Mouse (Mus musculus): Measurements from ENCODE around the gene Aknad1. TPM values are rescaled to one million over a fixed set of nuclear protein-coding genes. Genes with fewer than 3 reads are reported as not detected.

Aknad1 gene
- total RNA-seq, 4 experiments from 2014 or later = not detected

DNA sequence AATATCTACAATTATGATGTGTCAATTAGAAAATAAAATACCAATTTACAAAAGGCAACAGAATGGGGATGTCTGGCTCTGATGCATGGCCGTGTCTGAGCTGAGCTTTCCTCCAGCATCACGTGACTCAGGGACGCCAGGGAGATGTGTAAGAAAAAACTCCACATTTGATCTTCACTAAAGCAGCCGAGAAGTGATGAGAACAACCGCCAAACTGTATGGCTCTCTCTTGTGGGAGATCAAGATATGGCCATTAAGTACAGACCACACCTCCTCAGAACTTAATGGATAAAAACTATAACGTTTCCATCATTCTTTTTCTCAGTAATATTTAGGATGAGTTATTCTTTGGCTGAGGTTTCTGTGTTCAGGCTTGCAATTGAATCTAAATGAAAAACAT lies 11.6 kb downstream of the Aknad1 start:
- no peak for DNase-seq (ENCODE audit: low spot score in 2 of 2)

DNA sequence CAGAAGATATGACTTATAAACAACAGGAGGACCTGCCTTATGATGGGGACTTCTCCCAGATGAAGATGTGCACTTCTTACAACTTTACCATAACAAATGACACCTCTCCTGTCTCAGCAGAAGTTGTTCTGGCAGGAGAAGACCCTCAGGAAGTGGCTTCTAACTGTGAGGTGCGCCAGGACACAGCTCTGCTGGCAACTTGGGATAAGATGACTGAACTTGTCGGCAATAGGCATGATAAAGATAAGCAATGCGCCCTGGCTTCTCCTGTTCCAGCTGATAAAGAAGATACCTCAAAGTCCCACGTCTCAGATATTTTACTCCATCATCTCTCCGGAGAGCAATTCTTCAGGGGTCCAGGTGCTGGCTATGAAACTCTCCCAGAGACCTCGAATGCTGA lies 12.2 kb downstream of the Aknad1 start:
- no peak for DNase-seq (ENCODE audit: low spot score in 2 of 2)

DNA sequence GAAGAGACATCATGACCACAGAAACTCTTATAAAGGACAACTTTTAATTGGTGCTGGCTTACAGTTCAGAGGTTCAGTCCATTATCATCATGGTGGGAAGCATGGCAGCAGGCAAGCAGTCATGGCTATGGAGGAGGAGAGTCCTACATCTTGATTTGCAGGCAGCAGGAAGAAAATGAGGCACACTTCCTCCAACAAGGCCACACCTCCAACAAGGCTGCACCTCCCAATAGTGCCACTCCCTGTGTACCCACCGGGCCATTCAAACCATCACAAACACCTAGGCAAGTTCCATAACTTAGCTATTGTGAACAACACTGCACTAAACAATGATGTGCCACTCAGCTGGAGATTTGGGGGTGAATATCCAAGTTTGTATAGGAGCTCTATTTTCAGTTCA lies 15.1 kb downstream of the Aknad1 start:
- DNase-seq (ENCODE audit: low spot score in 2 of 2) = no peak

DNA sequence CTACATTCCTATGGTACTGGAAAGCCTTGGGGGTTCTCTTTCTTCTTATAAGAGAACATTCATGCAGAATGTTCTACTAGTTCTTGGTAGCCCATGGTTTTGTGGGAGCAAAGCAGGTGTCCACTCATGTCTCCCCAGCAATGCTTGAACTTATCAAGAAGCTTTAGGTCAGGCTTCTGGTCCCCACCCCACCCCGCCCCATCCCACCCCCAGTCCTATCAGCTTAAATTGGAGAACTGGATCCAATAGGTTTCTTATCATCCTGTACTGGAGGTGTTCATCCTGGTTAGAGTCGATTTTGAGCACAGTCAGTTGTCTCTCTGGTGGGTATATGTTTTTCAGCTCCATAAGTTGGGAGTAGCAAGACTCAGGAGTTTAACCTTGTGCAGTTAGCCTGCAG lies 16.1 kb downstream of the Aknad1 start:
- DNase-seq (ENCODE audit: low spot score in 2 of 2) = no peak

DNA sequence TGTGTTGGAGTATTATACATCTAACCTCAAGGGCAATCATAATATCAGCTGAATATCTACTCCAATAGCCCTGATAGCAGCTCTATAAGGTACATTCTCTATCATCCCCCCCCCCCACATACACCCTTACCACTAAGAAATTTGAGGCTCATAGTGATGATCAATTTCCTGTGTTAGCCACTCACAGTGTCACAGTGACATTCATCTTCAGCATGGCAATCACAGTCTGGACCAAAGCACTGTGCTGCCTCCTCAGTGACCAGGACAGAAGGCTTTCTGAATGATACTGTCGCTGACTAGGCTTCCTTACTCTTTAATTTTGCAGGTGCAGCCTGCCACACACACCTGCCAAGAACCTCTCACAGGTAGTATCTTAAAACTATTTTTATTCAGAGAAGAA lies 16.7 kb downstream of the Aknad1 start:
- no peak for DNase-seq (ENCODE audit: low spot score in 2 of 2)

DNA sequence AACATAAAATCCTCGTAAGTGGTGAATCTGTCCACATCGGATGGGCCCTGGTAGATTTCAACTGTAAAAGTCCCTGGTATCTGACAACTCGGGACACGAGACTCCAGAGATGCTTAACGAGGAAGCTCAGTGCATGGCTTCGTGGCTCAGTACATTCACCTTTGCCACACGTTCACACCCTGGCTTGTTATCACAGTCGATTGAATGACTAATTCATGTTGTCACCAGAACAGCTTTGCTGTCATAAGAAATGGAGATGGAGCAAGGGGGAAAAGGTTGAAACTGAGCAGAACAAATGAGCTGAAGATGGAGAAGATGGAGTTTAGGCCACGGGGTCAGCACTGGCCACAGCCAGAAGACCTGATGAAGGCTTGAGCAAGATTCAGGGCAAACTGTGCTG lies 18.1 kb downstream of the Aknad1 start:
- no peak for DNase-seq (ENCODE audit: low spot score in 2 of 2)

DNA sequence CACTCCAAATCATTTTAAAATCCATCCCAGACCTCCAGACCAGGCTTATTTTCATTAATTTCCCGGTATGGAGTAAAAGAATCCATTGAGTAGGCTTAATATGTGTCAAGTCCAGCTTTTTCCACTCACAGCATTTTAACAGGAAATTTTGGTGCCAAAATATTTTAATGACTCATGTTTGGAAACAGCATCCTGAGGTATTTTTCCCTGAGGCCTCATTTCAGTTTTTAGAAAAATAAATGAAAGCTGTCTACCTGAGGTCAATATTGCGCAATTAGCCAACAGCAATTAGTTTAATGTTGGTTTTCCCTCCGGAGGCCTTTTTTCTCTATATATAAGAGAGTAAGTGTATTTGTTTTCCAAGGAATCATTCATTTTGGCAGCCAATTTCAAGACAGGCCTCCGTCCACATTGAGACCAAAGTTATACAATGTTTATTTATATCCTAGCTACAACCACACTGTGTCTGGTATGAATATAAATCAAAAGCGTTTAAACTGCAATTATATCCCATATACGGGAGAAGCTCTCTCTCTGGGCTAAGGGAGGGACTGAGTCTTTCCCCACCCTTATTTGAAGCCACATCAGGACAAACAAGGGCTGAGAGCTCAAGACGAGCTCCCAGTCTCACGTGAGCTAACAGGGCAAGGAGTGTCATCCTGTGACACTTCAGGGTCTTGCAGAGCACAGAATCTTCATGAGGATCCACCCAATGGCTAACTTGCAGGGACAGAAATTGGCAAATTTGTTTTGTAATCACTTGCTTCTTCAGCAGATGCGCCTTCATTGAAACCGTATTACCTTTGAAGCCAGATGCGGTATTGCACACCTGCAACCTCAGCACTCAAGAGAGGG lies 20.3 kb downstream of the Aknad1 start:
- DNase-seq (ENCODE audit: low spot score in 2 of 2) = no peak

DNA sequence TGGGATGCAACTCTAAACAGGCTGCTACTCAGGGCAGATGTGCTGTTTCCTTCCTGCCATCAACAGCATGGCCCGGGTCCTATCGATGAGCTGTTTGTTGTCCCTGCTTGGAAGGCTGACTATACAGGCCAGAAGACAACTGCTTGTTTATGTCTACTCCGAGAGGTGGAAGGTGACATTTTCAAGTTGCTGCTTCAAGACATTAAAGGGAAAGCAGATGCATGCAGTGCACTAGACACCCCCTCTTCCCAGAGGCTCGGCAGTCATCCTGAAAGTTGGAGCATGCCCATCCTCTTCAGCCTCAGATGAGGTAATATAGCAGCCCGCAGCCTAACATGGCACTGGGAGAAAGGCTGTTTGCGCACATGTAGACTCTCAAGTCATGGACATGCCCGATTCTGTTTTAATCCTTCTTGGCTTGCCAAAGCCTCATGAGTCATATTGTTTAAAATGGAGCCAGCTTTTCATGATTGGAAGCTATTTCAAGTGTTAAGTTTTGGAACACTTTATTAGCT lies 23.2 kb downstream of the Aknad1 start:
- DNase-seq (ENCODE audit: low spot score in 2 of 2) = peak; percentile 13 to 68

DNA sequence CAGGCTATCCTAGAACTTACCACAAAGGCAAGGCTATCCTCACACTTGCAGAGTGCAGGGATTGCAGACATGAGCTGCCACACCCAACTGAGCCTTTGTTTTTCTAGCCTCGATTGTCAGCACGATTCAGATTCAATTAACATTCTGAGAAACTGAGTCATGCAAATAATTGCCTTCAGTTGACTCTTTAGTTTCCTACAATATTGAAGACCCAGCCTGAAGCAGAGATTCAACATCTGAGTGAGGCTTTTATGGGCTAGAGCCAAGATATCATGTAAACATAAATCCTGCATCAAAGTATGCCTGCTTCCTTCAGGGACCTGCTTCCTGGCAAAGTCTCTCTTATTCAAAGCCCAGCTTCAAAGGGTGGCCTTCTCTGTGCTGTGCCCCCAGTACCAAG lies 24.2 kb downstream of the Aknad1 start:
- DNase-seq (ENCODE audit: low spot score in 2 of 2) = no peak

DNA sequence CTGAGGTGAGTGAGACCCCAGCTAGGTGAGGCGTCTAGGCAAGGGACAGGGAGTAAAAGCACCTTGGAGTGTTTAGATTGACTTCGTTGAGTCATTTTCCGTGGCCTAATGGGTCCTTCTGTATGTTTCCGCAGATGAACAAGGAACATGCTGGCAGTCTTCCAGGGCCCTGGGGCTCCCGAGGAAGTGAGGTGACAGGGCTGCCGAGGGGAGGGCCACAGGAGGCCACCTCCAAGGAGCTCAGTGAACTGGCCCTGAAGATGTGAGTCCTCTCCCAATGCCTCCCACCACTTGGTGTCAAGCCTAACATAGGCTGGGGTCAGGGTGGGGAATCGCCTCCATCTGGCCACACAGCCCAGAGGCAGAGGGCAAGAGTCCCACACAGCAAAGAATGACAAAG lies 25.5 kb downstream of the Aknad1 start:
- DNase-seq (ENCODE audit: low spot score in 2 of 2) = no peak

DNA sequence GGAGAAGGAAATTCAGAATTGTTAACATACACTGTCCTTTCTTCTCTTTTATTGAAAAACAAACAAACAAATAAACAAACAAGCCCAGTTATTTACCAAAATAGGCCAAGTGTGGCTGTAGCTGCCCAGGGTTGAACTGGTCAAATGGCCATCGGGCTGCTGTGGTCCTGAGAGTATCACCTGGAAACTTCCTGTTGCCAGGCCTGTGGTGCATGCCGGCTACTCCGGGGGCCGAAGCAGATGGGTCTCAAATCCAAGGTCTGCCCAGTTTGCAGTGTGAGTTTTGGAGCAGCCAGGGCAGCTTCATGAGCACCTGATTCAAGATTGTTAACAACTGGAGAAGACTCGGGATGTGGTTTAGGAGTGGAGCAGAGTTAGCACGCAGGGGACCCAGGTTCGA lies 26.0 kb downstream of the Aknad1 start:
- DNase-seq (ENCODE audit: low spot score in 2 of 2) = no peak

DNA sequence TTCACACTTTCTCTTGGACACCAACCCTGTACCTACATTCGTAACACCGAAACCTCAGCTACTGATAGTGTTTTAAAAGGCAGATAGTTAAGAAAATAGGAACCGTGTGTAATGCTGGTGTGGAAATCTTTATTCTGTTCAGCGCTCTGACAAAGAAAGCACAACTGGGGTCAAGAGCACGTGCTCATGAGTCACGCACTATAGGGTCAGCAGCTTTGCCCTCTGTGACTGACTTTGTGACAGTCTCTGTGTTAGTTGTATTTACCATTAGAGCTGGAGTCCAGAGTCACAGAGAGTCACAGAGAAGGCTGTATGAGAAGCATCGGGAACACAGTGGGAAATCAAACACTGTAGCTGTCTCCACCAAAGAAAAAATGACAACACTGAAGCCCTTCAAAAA lies 27.5 kb downstream of the Aknad1 start:
- DNase-seq (ENCODE audit: low spot score in 2 of 2) = no peak

DNA sequence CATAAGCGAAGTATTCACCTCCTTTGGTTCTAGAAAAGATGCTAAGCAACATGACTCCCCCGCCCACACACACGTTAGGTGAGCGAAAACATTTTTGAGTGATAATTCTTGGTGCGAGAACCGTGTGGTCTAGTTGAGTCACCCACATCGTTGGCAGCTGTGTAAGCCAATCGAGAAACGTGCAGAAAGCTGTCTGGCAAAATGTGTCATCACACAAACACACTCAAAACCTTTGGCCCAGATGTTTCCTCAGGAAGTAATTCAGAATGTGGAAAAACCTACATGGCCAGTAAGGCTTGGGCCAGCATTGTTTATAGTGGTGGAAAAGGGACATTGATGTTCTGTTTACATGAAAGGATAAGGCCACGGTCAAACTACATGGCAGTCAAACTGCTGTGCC lies 28.0 kb downstream of the Aknad1 start:
- no peak for DNase-seq (ENCODE audit: low spot score in 2 of 2)

DNA sequence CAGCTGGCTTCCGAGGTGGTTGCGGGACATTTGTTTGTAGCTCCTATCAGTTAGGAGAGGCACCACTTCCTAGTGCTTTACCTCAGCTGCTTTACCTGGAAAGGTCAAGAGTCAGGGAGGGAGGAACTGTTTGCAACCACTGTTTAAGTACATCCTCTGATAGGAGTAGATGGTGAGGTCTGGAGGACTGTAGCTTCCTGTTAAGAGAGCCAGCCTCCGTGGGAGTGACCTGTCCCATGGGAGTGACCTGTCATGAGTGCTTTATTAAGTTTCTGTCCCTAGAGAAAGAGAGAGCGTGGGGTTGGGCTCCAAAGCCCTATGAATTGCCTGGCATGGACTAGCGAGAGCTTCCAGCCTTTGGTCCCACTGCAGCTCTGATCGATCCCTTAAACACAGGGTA lies 30.1 kb downstream of the Aknad1 start:
- no peak for DNase-seq (ENCODE audit: low spot score in 2 of 2)

DNA sequence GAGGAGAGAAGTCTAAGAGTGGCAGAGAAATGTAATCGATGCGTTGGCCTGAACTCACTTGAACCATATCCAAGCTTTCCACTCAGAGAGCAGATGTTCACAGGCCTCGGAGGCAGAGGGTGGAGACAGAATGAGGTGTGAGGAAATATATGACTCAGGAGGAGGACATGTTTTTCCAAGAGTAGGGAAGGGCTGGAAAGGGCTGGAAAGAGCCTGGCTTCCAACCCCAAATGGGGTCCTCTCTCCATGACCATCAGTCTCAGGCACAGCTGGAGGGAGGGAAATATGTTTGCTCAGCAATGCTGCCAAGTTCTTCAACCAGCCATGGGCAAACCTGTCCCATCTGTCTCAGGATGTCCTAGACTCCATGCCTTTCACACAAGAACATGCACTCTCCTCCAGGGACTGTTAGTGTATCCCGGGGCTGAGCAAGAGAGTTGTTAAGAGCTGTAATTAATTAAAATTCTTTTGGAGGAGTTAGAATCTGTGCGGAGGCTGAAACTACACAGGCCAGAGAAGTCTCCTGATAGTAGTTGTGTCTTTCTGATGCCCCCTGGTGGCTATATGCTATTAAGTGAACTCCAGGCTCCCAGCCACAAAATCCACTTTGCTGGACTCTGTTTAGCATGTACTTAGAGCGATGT lies 31.4 kb downstream of the Aknad1 start:
- peak in 1 of 2 experiments; percentile 60 for DNase-seq (ENCODE audit: low spot score in 2 of 2)

DNA sequence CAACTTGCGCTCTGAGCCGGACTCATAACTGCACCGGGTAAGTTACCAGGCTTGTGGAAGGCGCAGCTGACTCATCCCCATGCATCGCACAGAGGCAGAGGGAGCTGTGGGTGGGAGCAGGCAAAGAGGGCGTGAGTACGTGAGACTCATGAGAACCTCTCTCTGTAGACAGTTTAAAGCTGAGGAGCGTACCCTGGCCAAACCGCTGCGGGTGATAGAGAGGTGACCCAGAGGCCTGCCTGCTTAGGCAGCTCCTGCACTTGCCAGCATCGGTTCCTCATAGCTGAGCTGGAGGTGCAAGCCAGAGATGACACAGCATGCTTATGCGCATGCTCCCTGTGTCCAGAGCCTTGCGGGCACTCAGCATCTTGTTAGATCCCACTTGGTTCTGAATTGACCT lies 32.8 kb downstream of the Aknad1 start:
- peak; percentile 46 to 66 for DNase-seq (ENCODE audit: low spot score in 2 of 2)

DNA sequence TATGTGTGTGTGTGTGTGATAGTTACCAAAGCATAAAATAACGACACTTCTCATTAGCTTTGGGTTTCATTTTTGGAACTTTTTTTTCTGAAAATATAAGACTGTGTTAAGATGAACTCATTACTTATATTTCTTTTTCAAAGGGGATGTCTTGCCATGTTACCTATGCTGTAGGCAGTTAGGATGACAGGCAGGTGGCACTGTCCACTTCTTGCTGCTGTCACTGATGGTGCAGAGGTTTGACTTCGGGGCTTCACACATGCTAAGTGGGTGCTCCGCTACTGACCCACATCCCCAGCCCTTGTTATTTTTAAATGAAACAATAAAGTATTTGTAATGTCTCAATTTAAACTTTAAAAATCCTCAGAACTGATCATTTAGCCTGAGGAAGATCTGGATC lies 33.4 kb downstream of the Aknad1 start:
- DNase-seq (ENCODE audit: low spot score in 2 of 2) = no peak

DNA sequence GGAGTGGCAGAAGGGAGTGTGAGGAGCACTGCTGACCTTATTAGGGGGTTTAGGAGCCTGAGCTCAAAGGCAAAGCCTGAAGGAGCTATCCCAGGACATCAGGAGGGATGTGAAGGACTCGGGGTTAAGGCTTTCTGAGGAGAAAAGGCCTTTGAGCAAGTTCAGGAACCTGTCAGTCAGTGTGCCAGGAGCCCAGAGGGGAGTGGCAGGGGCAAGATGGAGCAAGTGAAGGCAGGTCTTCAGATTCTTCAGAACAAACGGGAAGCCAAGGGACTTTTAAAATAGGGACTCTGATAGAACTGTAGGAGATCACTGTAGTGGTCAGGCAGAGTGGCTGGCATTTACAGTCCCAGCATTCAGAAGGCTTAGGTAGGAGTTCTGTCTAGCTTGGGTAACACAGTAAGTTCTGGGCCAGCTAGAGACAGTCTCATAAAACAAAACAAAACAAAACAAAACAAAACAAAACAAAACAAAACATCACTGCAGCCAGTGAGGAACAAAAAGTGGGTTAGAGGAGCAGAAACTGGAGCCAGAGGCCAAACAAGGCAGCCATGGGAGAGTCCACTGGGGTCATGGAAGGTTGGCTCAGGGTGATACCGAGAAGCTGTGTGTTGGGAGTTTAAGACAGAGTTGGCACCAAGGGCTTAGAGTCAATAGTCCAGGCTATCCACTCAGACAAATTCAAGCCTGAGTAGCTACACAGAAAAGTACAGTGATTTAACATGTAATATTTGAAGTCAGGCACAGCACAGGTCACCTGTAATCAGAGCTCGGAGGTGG lies 39.5 kb downstream of the Aknad1 start:
- DNase-seq (ENCODE audit: low spot score in 2 of 2) = no peak

DNA sequence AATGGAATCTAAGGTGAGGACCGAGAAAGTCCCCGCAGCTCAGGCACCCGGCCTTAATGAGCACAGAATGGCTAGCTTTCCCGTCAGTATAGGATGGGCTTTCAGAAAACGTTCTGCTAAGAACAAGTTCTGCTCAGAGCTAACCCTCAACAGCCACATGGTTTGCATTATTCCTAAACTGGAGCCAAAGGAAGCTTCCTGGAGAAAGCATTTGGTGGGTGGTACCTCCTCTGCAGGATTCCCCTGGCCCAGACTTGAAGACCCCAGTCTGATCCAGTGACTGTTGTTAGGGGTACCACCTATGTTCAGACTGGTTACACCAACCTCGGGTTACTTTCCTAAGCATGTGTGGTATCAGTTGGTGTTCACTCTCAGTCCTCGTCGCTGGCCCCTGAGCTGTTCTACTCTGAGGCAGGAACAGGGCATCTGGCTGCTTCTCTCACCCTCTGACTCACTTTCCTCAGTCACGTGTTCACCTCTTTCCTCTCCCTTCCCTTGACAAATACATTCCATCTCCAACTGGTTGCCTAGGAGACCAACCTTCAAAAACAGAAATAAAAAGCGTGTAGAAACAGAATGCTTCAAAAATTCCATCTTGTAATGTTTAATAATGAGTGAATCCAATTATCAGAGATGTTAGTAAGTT lies 41.9 kb downstream of the Aknad1 start:
- peak in 1 of 2 experiments; percentile 64 for DNase-seq (ENCODE audit: low spot score in 2 of 2)

DNA sequence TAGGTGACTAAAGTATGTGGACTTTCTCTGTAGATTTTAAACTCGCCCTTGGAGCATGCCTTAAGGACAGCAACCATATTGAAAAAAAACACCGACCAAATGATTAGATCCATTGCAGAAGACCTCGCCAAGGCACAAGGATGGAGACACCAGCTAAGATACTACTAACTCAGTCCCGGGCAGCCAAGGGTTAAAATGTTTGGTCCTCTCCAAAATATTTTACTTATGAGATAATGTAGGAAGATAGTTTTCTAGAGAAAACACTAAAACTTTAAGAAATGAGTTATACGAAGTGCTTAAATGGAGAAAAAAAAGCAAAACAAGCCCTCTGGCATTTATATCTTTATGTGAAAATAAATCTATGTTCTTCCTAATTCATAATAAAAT lies 42.4 kb downstream of the Aknad1 start:
- no peak for DNase-seq (ENCODE audit: low spot score in 2 of 2)

DNA sequence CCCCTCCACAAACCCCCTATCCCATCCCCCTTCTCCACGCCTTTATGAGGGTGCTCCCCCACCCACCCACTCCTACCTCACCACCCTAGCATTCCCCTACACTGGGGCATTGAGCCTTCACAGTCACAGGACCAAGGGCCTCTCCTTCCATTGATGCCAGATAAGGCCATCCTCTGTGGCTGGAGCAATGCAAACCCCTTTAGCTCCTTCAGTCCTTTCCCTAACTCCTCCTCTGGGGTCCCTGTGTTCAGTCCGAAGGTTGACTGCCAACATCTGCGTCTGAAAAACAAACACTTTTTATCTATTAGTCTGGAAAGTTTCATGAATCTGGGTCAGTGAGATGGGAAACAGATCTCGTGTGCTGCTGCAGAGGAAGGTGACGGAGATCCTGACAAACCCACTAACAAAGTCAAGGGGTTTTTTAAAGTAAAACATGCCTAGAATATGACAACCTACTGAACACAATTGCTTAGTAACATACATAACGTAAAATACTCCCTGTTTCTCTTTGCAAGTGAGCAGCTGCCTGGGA lies 43.0 kb downstream of the Aknad1 start:
- no peak for DNase-seq (ENCODE audit: low spot score in 2 of 2)
